Mouse (Mus musculus) v-Abl transformed pro-B cells (cell line): ENCODE data around the gene Sh2d1b1.
"Not testable (repeated sequence)": the region's sequence is repeated elsewhere in the genome, so short reads cannot be mapped to it uniquely, and the experiment has no call there.

ENCODE experiments used
- in situ Hi-C, 2 experiments: fragments of 400-800 bp; cut with MboI; formaldehyde crosslinking; loops; one replicate each; pipeline ENCODE4 v1.15.1; 2025; ENCODE audit not compliant: unreplicated experiment in 2 of 2

The Sh2d1b1 gene

GRCm38 (mm10) chr1:170277016-170277415 lies at the start of gene Sh2d1b1:
Gene Sh2d1b1, plus strand, starts transcription at chr1:170277320.
- in situ Hi-C loops, result no loop called here

- in situ Hi-C loops, result not testable (repeated sequence)
Measured at GRCm38 (mm10) chr1:170232688-170233087, 44.4 kb upstream of the Sh2d1b1 start, which contains the start of gene Sh2d1b2. Gene Sh2d1b2, plus strand, starts transcription at chr1:170232749.

DNA sequence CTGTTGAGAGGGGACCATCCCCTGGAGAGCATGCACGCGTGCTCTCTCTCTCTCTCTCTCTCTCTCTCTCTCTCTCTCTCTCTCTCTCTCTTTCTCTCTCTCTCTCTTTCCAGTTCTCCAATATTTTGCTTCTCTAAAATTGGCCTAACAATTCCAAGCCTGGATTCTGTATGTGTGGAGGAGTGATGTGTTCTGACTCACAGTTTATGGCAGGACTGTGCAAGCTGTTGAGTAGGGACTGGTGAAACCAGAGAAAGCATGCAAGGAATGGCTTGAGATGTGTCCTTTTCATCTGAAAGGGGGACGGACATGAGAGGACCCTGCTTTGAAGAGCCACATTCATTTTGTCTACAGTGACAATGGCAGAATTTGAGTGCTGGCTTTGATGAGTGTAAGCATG lies 32.1 kb upstream of the Sh2d1b1 start:
- in situ Hi-C loops, result no loop called here

GRCm38 (mm10) chr1:170254893-170255559 lies 22.1 kb upstream of the Sh2d1b1 start:
- in situ Hi-C loops, result no loop called here

- in situ Hi-C loops, result no loop called here
Measured at GRCm38 (mm10) chr1:170255560-170255910, 21.6 kb upstream of the Sh2d1b1 start.

- in situ Hi-C loops, result no loop called here
Measured at GRCm38 (mm10) chr1:170270281-170270680, 6.8 kb upstream of the Sh2d1b1 start.

DNA sequence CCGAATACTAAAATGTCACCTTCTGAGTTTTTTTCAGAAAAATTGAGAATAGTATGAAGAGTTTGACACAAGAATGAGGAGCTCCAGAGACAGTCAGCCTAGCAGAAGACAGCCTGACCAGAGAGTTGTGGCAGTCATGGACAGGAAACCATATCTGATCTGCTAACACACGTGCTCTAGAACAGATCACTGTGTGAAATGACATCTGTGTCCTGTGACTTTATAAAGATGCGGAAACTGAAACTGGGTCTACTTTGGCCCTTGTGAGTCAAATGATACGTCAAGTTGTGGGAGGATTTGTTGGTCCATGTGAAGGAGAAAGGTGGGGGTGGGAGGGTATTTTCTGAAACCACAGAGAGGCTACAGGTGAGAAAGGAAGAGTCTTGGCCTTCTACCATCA lies 6.4 kb upstream of the Sh2d1b1 start:
- in situ Hi-C loops, result no loop called here

DNA sequence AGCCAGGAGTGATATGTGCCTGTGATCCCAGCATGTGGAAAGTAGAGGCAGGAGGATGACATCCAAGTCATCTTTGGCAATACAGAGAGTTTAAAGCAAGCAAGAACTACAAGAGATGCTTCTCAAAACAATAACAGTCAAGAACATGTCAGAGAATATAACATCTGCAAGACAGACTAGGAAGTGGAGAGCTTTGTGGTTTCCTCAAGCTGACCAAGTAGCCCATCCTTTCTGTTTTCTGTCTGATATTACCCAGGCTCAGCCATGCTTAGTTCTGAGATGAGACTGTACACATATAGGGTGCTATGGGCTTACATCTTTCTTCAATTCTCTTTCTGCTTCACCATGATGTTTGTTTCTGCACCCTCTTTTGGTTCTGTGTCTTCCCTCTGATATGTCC lies 3.9 kb upstream of the Sh2d1b1 start:
- in situ Hi-C loops, result no loop called here

- in situ Hi-C loops, result no loop called here
Measured at GRCm38 (mm10) chr1:170282415-170283129, 5.5 kb downstream of the Sh2d1b1 start.

GRCm38 (mm10) chr1:170292239-170292951 lies 15.3 kb downstream of the Sh2d1b1 start:
- in situ Hi-C loops, result no loop called here

- in situ Hi-C loops, result no loop called here
Measured at GRCm38 (mm10) chr1:170293257-170293656, 16.1 kb downstream of the Sh2d1b1 start.

DNA sequence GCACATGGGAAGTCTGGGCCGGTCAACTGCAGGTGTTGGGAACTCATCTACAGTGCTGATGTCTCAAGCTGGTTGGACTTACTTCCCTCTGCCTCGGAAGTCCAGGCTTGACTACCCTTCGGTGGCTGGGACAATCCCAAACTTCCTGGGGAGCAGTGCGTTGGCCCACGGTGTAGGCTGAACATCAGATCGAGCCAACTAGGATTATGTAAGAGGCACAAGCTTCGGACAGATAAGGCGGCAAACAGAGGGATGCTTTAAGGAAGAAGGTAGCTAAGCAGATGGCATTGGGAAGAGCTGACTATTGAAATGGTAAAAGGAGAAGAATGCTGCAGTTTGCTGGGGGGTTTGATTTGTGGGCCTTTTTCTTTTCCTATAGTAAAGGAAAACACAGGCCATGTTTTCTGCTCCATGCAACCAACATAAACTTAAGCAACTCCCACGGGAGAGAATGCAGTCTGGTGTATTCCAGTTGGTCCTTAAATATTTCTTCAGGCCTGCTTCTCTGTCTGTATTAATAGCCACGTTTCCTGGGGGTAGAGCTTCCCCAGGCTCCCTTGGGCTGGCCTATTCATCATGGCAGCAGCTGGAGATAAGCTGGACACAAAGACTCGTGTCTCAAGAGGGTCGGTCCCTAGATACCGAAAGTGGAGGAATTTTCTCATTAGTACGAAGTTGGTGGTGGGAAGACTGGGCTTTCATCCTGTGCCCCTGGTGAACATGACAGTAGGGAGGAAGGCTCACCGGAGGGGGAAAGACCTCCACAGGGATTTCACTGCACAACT lies 17.9 kb downstream of the Sh2d1b1 start:
- in situ Hi-C loops, result no loop called here

- in situ Hi-C loops, result no loop called here
Measured at GRCm38 (mm10) chr1:170299496-170299895, 22.4 kb downstream of the Sh2d1b1 start.

DNA sequence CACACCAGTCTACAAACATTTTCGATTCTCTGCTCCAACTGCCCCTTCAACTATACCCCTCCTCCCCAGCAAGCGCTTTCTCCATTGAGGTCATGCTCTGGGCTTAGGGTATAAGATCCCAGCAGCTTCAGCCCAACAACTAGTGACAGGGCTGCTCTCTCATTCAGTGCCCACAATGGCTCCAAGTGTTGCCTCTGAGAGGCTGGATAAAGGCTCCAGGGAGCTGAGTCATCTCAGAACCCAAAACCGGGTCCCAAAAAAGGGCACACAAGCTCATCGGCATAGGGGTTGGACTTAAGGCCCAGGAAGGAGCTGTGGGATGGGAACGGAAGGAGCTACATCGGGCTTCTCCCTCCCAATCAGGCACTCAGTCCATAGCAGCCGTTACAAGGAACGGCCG lies 24.6 kb downstream of the Sh2d1b1 start:
- in situ Hi-C loops, result no loop called here

- in situ Hi-C loops, result no loop called here
Measured at GRCm38 (mm10) chr1:170302456-170302855, 25.3 kb downstream of the Sh2d1b1 start.

DNA sequence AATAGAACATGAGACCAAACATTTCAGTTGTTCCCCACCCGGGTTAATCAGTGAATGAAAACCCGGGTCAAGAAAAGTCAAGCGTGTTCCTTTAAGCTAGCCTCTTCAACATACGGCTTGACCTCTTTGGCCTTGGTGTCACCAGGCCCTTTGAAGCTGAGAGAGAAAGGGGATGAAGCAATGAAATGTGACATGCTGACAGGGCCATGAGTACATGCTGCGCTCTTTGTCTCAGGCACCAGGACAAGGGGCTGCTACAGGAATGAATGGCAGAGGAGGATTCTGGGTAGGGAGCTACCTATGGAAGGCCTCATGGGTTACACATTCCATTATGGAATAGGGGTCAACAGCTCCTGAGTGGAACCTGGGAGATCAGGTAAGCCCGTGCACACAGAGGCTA lies 26.0 kb downstream of the Sh2d1b1 start:
- in situ Hi-C loops, result no loop called here

- in situ Hi-C loops, result no loop called here
Measured at GRCm38 (mm10) chr1:170305002-170305401, 27.9 kb downstream of the Sh2d1b1 start.

DNA sequence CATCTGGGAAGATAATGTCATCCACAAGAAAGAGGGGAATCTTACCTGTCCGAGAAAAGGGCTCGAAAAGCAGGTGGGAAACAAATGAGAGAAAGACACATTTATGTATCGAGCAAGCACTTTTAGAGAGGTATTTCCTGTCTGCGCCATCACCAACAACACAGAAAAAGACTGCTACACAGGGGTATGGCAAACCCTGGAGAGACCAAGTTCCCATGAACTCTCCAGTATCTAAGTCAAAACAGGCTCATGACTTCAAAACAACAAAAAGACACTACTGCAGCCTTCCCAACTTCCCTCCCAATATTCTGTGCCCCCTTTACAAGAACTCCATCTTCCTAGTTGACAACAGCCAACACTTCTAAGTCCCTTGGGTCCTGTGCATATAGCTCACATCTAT lies 29.1 kb downstream of the Sh2d1b1 start, which contains the start of gene Gm7694:
Gm7694 (minus strand) TSS at position 101 of the 400 bp plus-strand sequence.
- in situ Hi-C loops, result no loop called here

- in situ Hi-C loops, result no loop called here
Measured at GRCm38 (mm10) chr1:170308503-170308902, 31.4 kb downstream of the Sh2d1b1 start, which contains the start of gene Spata46. Gene Spata46, plus strand, starts transcription at chr1:170308803.

- in situ Hi-C loops, result no loop called here
Measured at GRCm38 (mm10) chr1:170311431-170311830, 34.3 kb downstream of the Sh2d1b1 start.

GRCm38 (mm10) chr1:170322046-170322445 lies 44.9 kb downstream of the Sh2d1b1 start:
- in situ Hi-C loops, result no loop called here
